Mouse (Mus musculus) testis, postnatal 10 days (tissue): Measurements from ENCODE around the gene Lgals9.

ENCODE experiments used
- DNase-seq: peaks from one replicate; pipeline ENCODE4 v3.0.0; 2021; ENCODE audit warnings: low spot score

The Lgals9 gene

DNA sequence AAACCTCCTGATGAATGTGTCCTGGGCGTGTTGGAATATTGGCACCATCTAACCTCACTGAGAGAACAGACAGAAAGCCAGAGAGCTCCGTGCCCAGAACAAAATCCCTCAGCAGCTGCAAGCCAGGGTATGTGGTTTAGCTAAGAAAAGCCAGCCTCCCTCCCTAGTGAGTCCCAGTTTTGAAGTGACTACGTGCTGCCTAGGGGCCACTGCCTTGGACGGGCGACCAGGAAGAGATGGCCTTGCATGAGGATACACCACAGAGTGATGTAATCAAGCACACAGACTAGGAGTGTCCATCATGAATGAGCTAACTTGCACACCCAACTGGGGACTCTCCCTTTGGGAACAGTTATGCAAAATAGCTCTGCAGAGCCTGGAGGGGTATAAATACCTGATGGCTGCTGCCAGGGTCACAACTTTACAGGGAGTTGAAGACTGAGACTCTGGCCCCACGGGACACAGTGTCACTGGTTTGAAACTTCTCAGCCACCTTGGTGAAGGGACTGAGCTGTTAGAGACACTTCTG lies 64.3 kb downstream of the Lgals9 start, which contains the start of gene Nos2:
Gene Nos2, plus strand, starts transcription at position 377 of the 529 bp plus-strand sequence.
- DNase-seq = no peak

DNA sequence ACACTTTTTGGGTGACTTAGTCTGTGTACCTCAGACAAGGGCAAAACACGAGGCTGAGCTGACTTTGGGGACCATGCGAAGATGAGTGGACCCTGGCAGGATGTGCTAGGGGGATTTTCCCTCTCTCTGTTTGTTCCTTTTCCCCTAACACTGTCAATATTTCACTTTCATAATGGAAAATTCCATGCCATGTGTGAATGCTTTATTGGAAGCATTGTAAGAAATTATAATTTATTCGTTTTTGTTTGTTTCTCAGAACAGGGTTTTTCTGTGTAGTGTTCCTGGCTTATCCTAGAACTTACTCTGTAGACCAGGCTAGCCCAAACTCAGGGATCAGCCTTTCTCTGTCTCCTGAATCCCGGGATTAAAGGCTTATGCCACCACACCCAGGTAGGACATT lies 65.0 kb downstream of the Lgals9 start:
- no peak for DNase-seq

DNA sequence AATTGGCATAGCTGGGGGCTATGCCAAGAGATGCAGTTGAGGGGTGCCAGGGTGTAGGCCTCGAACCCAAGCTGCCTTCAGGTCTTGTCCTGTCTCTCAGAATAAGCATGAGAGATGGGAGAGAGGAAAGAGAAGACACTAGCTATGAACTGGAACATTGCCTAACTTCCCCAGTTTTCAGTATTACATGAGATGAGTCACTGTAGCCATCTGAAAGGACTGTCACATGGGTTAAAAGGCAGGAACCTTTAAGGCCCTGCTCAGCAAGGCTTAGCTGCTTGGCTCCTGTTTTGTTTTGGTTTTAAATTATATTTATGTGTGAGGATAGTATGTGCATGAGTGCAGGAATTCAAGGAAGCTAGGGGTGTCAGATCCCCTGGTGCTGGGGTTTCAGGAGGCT lies 68.3 kb downstream of the Lgals9 start:
- no peak for DNase-seq

DNA sequence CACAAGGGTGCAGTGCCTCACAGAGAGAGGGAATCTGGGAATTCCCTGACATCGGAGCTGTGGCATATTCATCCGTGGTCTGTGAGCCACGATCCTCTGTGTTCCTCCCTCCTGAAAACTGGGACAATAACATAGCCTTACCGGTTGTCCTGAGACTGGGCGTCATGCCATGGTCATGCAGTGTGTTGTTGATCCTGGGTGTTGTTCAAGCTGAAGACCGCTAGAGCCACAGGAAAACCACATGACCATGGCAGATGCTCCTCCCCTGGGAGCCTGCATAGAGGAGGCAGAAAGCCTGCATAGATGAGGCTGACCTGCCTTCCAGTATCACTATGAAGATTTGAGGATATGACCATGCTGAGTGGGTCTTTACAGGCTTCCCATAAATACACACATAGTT lies 69.3 kb downstream of the Lgals9 start:
- no peak for DNase-seq
